Mouse (Mus musculus): ENCODE data around the gene Nrxn1. TPM values are rescaled to one million over a fixed set of nuclear protein-coding genes. Genes with fewer than 3 reads are reported as not detected.

Nrxn1 gene
- polyA plus RNA-seq, 2 experiments: 6.3 to 12.2 TPM

DNA sequence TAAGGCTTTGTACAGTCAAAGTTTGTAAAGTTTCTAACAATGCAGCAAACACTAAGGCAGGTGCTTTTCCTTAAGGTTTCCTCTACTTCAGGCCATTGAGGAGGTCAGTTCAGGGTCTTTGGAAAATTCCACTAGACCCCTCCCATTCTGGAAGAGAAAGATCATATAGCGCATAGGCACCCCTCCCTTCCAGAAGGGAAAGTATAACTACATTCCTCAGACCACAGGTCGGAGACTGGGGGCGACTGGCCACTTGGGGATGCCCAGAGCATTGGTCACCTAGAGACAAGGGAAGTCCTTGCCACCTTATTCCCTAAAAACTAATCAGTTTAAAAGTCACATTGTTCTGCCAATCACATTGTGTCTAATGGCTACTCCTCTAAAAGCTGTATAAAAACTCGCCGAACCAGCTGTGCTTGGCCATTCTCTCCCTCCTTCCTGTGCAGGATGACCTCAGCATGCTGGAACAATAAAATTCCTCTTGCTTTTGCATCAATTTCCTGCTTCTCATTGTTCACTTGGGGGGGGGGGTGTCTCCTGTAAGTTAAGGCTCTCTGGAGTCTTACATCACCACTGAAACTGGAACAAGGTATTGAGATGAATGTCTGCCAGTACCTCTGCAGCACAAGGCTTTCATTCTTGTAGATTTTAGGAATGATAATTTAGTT is 305.6 kb downstream of the Nrxn1 start:
- H3K4me1 ChIP-seq (ENCODE audit: control insufficient read depth, insufficient read depth, low read length): no peaks in the 10 kb centered on the region
- H3K9me3 ChIP-seq (ENCODE audit: control insufficient read depth, low read length): no peaks in the 10 kb centered on the region
- H3K27ac ChIP-seq (replicated peaks; ENCODE audit: low read depth, low read length): no peak overlapping the region
- no peak overlapping the region for H3K4me3 ChIP-seq (replicated peaks; ENCODE audit: low read length)
- no peak for TF ChIP-seq POLR2A (IDR thresholded peaks at IDR 0.05; ENCODE audit: borderline replicate concordance, extremely low read depth, insufficient read depth, insufficient read length)
- WGBS: 70% methylated on average over 5 of the region's 5 CpGs
- no peaks in the 10 kb centered on the region for H3K27me3 ChIP-seq (ENCODE audit: control insufficient read depth, insufficient read depth, low read length)
- H3K4me2 ChIP-seq (replicated peaks; ENCODE audit: low read depth, low read length, severe bottlenecking): no peak overlapping the region
- ATAC-seq (ENCODE audit: low FRiP score, low read depth) (peak; percentile 78), DNase-seq (ENCODE audit: low spot score) (peak; percentile 32)
- H3K9ac ChIP-seq (ENCODE audit: low read depth, low read length, severe bottlenecking): no peak overlapping the region
- H3K36me3 ChIP-seq (ENCODE audit: control insufficient read depth, insufficient read depth, low read length): no peaks in the 10 kb centered on the region

GRCm38 (mm10) chr17:90780481-90780880 is 312.4 kb downstream of the Nrxn1 start:
- Histone ChIP-seq H3K9me3 (ENCODE audit: control insufficient read depth, low read length) (no peaks in the 10 kb centered on the region), H3K4me3 (replicated peaks; ENCODE audit: low read length) (no peak overlapping the region), H3K27ac (replicated peaks; ENCODE audit: low read depth, low read length) (no peak overlapping the region), H3K9ac (ENCODE audit: low read depth, low read length, severe bottlenecking) (no peak overlapping the region), H3K4me2 (replicated peaks; ENCODE audit: low read depth, low read length, severe bottlenecking) (no peak overlapping the region), H3K4me1 (ENCODE audit: control insufficient read depth, insufficient read depth, low read length) (no peaks in the 10 kb centered on the region), H3K27me3 (ENCODE audit: control insufficient read depth, insufficient read depth, low read length) (no peaks in the 10 kb centered on the region), H3K36me3 (ENCODE audit: control insufficient read depth, insufficient read depth, low read length) (no peaks in the 10 kb centered on the region)
- 80% methylated on average over 1 of the region's 1 CpGs for WGBS
- ATAC-seq (ENCODE audit: low FRiP score, low read depth): no peak
- no peak for DNase-seq (ENCODE audit: low spot score)
- TF ChIP-seq POLR2A (IDR thresholded peaks at IDR 0.05; ENCODE audit: borderline replicate concordance, extremely low read depth, insufficient read depth, insufficient read length): no peak

DNA sequence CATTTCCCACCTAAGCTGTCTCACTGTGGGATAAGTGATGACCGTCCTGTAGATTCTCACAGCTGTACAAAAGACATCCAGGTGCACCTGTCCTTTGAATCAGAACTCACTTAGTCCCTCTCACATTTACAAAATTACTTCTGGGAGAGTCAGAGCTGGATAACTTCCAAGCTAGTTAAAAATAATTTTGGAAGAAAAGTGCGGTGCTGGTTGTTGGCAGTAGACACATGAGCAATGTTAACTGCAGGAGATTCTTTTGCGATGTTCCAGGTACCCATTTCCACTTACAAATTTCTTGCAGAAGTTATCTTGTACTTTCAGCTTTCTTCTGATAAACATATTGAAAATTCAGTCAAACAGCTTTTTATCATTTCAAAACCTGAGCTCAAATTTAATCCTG is 317.5 kb downstream of the Nrxn1 start:
- no peak for DNase-seq (ENCODE audit: low spot score)
- no peak for TF ChIP-seq POLR2A (IDR thresholded peaks at IDR 0.05; ENCODE audit: borderline replicate concordance, extremely low read depth, insufficient read depth, insufficient read length)

GRCm38 (mm10) chr17:90773233-90773632 is 319.6 kb downstream of the Nrxn1 start:
- no peak overlapping the region for H3K27ac ChIP-seq (replicated peaks; ENCODE audit: low read depth, low read length)
- no peak overlapping the region for H3K4me2 ChIP-seq (replicated peaks; ENCODE audit: low read depth, low read length, severe bottlenecking)
- H3K27me3 ChIP-seq (ENCODE audit: control insufficient read depth, insufficient read depth, low read length): no peaks in the 10 kb centered on the region
- H3K9ac ChIP-seq (ENCODE audit: low read depth, low read length, severe bottlenecking): no peak overlapping the region
- no peaks in the 10 kb centered on the region for H3K9me3 ChIP-seq (ENCODE audit: control insufficient read depth, low read length)
- 82% methylated on average over 3 of the region's 3 CpGs for WGBS
- TF ChIP-seq POLR2A (IDR thresholded peaks at IDR 0.05; ENCODE audit: borderline replicate concordance, extremely low read depth, insufficient read depth, insufficient read length): no peak
- ATAC-seq (ENCODE audit: low FRiP score, low read depth) (no peak), DNase-seq (ENCODE audit: low spot score) (no peak)
- no peak overlapping the region for H3K4me3 ChIP-seq (replicated peaks; ENCODE audit: low read length)
- H3K4me1 ChIP-seq (ENCODE audit: control insufficient read depth, insufficient read depth, low read length): no peaks in the 10 kb centered on the region
- no peaks in the 10 kb centered on the region for H3K36me3 ChIP-seq (ENCODE audit: control insufficient read depth, insufficient read depth, low read length)

More for the DNA sequence above, 317.5 kb downstream of the Nrxn1 start:
- no peak overlapping the region for H3K27ac ChIP-seq (replicated peaks; ENCODE audit: low read depth, low read length)
- H3K9me3 ChIP-seq (ENCODE audit: control insufficient read depth, low read length): no peaks in the 10 kb centered on the region
- 45% methylated on average over 3 of the region's 3 CpGs for WGBS
- ATAC-seq (ENCODE audit: low FRiP score, low read depth): no peak
- H3K36me3 ChIP-seq (ENCODE audit: control insufficient read depth, insufficient read depth, low read length): no peaks in the 10 kb centered on the region
- H3K27me3 ChIP-seq (ENCODE audit: control insufficient read depth, insufficient read depth, low read length): no peaks in the 10 kb centered on the region
- H3K9ac ChIP-seq (ENCODE audit: low read depth, low read length, severe bottlenecking): no peak overlapping the region
- H3K4me2 ChIP-seq (replicated peaks; ENCODE audit: low read depth, low read length, severe bottlenecking): no peak overlapping the region
- no peak overlapping the region for H3K4me3 ChIP-seq (replicated peaks; ENCODE audit: low read length)
- no peaks in the 10 kb centered on the region for H3K4me1 ChIP-seq (ENCODE audit: control insufficient read depth, insufficient read depth, low read length)

DNA sequence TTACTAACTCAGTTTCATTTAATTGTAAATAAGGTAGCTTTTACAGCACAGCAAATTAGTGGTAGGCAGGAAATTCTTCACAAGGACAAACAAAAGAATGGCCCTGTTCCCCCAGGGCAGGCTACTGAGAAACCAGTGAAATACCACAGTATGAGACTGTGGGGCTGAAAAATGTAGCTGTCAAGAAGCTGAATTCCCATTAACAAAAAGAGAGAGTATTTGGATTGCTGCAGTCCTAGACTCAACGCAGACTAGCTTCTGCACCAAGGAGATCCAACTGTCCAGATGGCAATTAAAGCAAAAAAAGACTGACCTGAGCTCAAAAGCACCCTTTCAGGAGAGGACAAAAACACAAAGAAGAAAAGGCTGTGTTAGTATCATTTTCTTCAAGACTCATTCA is 324.7 kb downstream of the Nrxn1 start:
- ATAC-seq (ENCODE audit: low FRiP score, low read depth): no peak

More for the DNA sequence above, 324.7 kb downstream of the Nrxn1 start:
- TF ChIP-seq POLR2A (IDR thresholded peaks at IDR 0.05; ENCODE audit: borderline replicate concordance, extremely low read depth, insufficient read depth, insufficient read length): no peak
- Histone ChIP-seq H3K9me3 (ENCODE audit: control insufficient read depth, low read length) (no peaks in the 10 kb centered on the region), H3K27ac (replicated peaks; ENCODE audit: low read depth, low read length) (no peak overlapping the region), H3K27me3 (ENCODE audit: control insufficient read depth, insufficient read depth, low read length) (no peaks in the 10 kb centered on the region), H3K4me2 (replicated peaks; ENCODE audit: low read depth, low read length, severe bottlenecking) (no peak overlapping the region), H3K4me1 (ENCODE audit: control insufficient read depth, insufficient read depth, low read length) (no peaks in the 10 kb centered on the region), H3K9ac (ENCODE audit: low read depth, low read length, severe bottlenecking) (no peak overlapping the region), H3K4me3 (replicated peaks; ENCODE audit: low read length) (no peak overlapping the region), H3K36me3 (ENCODE audit: control insufficient read depth, insufficient read depth, low read length) (no peaks in the 10 kb centered on the region)
- 35% methylated on average over 1 of the region's 1 CpGs for WGBS
- no peak for DNase-seq (ENCODE audit: low spot score)
